Comparison of ENCODE assay signal across 27 mouse cellular contexts in the genomic region with DNA sequence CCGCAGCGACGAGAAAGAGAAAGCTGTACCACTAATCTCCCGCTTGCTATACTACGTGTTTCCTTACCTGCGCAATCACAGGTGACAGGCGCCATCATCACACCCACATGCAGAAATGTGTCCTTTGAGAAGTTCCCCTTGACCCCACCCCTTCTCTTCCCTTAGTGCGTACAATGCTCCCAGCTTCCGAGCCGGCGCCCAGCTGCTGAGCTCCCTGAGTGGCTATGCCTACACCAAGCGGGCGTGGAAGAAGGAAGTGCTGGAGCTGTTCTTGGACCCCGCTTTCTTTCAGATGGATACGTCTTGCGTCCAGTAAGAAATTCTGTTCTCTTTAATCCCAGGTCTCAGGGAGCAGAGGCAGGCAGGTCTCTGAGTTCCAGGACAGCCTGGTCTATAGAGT.
"Had no signal": no experiment of that assay in that cellular context is flagged by ENCODE, and none has a peak within 500 bp of the region (broad histone marks: within the 10 kb centered on the region; RNA-seq: fewer than 3 reads in every experiment).

No protein-coding gene starts in this region.

- H3K9me3 ChIP-seq: embryonic facial prominence, embryonic 10.5 days; embryonic facial prominence, embryonic 12.5 days; embryonic facial prominence, embryonic 13.5 days; embryonic facial prominence, embryonic 15.5 days; forebrain, embryonic 10.5 days; forebrain, embryonic 12.5 days; forebrain, embryonic 13.5 days; forebrain, embryonic 15.5 days; heart, embryonic 10.5 days had no signal

- DNase-seq: cerebellum, adult 9-11 months; cerebellum, postnatal 10 days; cerebellum, postnatal 14 days; cerebellum, postnatal 25 days; embryo, embryonic 11 days; forebrain, postnatal 0 days; gastrocnemius, adult 2 months; gastrocnemius, postnatal 10 days; gastrocnemius, postnatal 14 days; gastrocnemius, postnatal 25 days; gastrocnemius, postnatal 36 days; heart, adult 11 months; heart, adult 18-20 months; heart, adult 2 months had no signal

- H3K27me3 ChIP-seq: embryonic facial prominence, embryonic 12.5 days; embryonic facial prominence, embryonic 13.5 days; embryonic facial prominence, embryonic 15.5 days; forebrain, embryonic 12.5 days; forebrain, embryonic 13.5 days; forebrain, embryonic 15.5 days had no signal

- H3K27ac ChIP-seq: embryonic facial prominence, embryonic 10.5 days; embryonic facial prominence, embryonic 12.5 days; embryonic facial prominence, embryonic 13.5 days; embryonic facial prominence, embryonic 15.5 days; forebrain, embryonic 10.5 days; forebrain, embryonic 12.5 days; forebrain, embryonic 13.5 days; forebrain, embryonic 15.5 days; gastrocnemius, adult 2 months; heart, adult 2 months; heart, embryonic 10.5 days had no signal

- H3K4me3 ChIP-seq: embryonic facial prominence, embryonic 10.5 days; embryonic facial prominence, embryonic 12.5 days; embryonic facial prominence, embryonic 13.5 days; embryonic facial prominence, embryonic 15.5 days; erythroblast, embryonic 14.5 days; forebrain, embryonic 10.5 days; forebrain, embryonic 12.5 days; forebrain, embryonic 13.5 days; forebrain, embryonic 15.5 days; gastrocnemius, adult 2 months; heart, adult 2 months; heart, embryonic 10.5 days had no signal

- H3K36me3 ChIP-seq: embryonic facial prominence, embryonic 10.5 days; embryonic facial prominence, embryonic 12.5 days; forebrain, embryonic 10.5 days; forebrain, embryonic 12.5 days had no signal

- H3K4me1 ChIP-seq: forebrain, embryonic 12.5 days; forebrain, embryonic 13.5 days; forebrain, embryonic 15.5 days had no signal

- H3K9ac ChIP-seq: embryonic facial prominence, embryonic 12.5 days; embryonic facial prominence, embryonic 13.5 days; embryonic facial prominence, embryonic 15.5 days; forebrain, embryonic 12.5 days; forebrain, embryonic 13.5 days; forebrain, embryonic 15.5 days; forebrain, postnatal 0 days had no signal

- ATAC-seq: forebrain, embryonic 13.5 days; forebrain, embryonic 14.5 days; forebrain, embryonic 15.5 days; forebrain, embryonic 16.5 days; forebrain, postnatal 0 days had no signal

- H3K4me2 ChIP-seq: embryonic facial prominence, embryonic 12.5 days; embryonic facial prominence, embryonic 13.5 days; embryonic facial prominence, embryonic 15.5 days; forebrain, embryonic 12.5 days; forebrain, embryonic 13.5 days; forebrain, embryonic 15.5 days; heart, embryonic 11.5 days had no signal
